Mouse (Mus musculus) CH12.LX (cell line): Measurements from ENCODE around the gene Deup1. TPM values are rescaled to one million over a fixed set of nuclear protein-coding genes. Genes with fewer than 3 reads are reported as not detected.

Experiments
- DNase-seq: peaks from one replicate; pipeline ENCODE4 v3.0.0-alpha.2; 2013; ENCODE audit errors: extremely low read depth
- H3K27ac ChIP-seq: 2 replicates; pipeline ENCODE4 v1.5.1; 2012; ENCODE audit warnings: low read depth, mild to moderate bottlenecking, control low read depth, moderate library complexity; ENCODE audit not compliant: insufficient read depth
- H3K27me3 ChIP-seq: replicated peaks from 2 replicates; pipeline ENCODE3; 2012; ENCODE audit warnings: inconsistent platforms
- H3K36me3 ChIP-seq, 2 experiments: replicated peaks in 1 of 2; 2 replicates each; pipeline versions ENCODE3 to v1.6.1; 2012; ENCODE audit warnings: inconsistent platforms in 1 of 2, low read length in 1 of 2, mild to moderate bottlenecking in 1 of 2, mixed read lengths in 1 of 2, moderate library complexity in 1 of 2; ENCODE audit not compliant: control insufficient read depth in 1 of 2, insufficient read depth in 1 of 2
- H3K4me1 ChIP-seq, 2 experiments: 2 replicates each; pipeline ENCODE4 v1.6.1; 2012; ENCODE audit warnings: inconsistent platforms in 1 of 2, moderate library complexity in 1 of 2; ENCODE audit not compliant: insufficient read depth in 2 of 2, control insufficient read depth in 1 of 2
- H3K4me2 ChIP-seq: 2 replicates; pipeline ENCODE4 v1.6.1; 2012; ENCODE audit warnings: low read depth, mild to moderate bottlenecking, control low read depth; ENCODE audit not compliant: poor library complexity, insufficient read depth, severe bottlenecking
- H3K4me3 ChIP-seq, 3 experiments: fragments of 150-350 bp in 1 of 3; sonication (generic) in 1 of 3; replicated peaks in 1 of 3; 2 replicates each; pipeline versions ENCODE3 to v1.5.1; 2011 to 2012; ENCODE audit warnings: low read depth in 2 of 3, low read length in 2 of 3, mild to moderate bottlenecking in 2 of 3, moderate library complexity in 2 of 3, control low read depth in 1 of 3, improper control_type of control experiment in 1 of 3, inconsistent platforms in 1 of 3, mixed read lengths in 1 of 3; ENCODE audit not compliant: poor library complexity in 1 of 3
- H3K79me2 ChIP-seq: replicated peaks from 2 replicates; pipeline ENCODE4 v1.6.1; 2012; ENCODE audit warnings: mild to moderate bottlenecking, moderate library complexity; ENCODE audit not compliant: control insufficient read depth, poor library complexity, insufficient read depth, severe bottlenecking; ENCODE audit errors: extremely low read depth
- H3K9ac ChIP-seq: 2 replicates; pipeline ENCODE4 v1.6.1; 2012; ENCODE audit warnings: low read depth, mild to moderate bottlenecking, control low read depth, moderate library complexity; ENCODE audit not compliant: insufficient read depth
- H3K9me3 ChIP-seq: replicated peaks from 2 replicates; pipeline ENCODE3; 2012; ENCODE audit warnings: low read length, inconsistent platforms, mixed read lengths
- BHLHE40 ChIP-seq: IDR thresholded peaks from 2 replicates; pipeline ENCODE4 v1.6.1; 2011; ENCODE audit warnings: mild to moderate bottlenecking, low read depth, low read length, improper control_type of control experiment
- E2F4 ChIP-seq: IDR thresholded peaks from 2 replicates; pipeline ENCODE4 v1.6.1; 2011; ENCODE audit warnings: low read depth, low read length, improper control_type of control experiment; ENCODE audit not compliant: insufficient replicate concordance
- EP300 ChIP-seq: IDR thresholded peaks from 2 replicates; pipeline ENCODE4 v1.6.1; 2011; ENCODE audit warnings: low read length, improper control_type of control experiment
- ETS1 ChIP-seq: conservative IDR thresholded peaks from 2 replicates; pipeline ENCODE4 v1.6.1; 2012; ENCODE audit warnings: low read depth, mild to moderate bottlenecking, inconsistent platforms, low read length, improper control_type of control experiment, moderate library complexity
- HCFC1 ChIP-seq: IDR thresholded peaks from 2 replicates; pipeline ENCODE4 v1.6.1; 2012; ENCODE audit warnings: low read depth, mild to moderate bottlenecking, inconsistent platforms, low read length, improper control_type of control experiment
- IRF4 ChIP-seq: IDR thresholded peaks from 2 replicates; pipeline ENCODE4 v1.6.1; 2014; ENCODE audit warnings: low read depth, mild to moderate bottlenecking, inconsistent platforms, low read length, improper control_type of control experiment
- MAX ChIP-seq: IDR thresholded peaks from 2 replicates; pipeline ENCODE4 v1.6.1; 2011; ENCODE audit warnings: low read length, improper control_type of control experiment
- MEF2A ChIP-seq: IDR thresholded peaks from 2 replicates; pipeline ENCODE4 v1.6.1; 2014; ENCODE audit warnings: low read depth, mild to moderate bottlenecking, inconsistent platforms, low read length, improper control_type of control experiment, borderline replicate concordance
- MXI1 ChIP-seq: IDR thresholded peaks from 2 replicates; pipeline ENCODE4 v1.6.1; 2011; ENCODE audit warnings: mild to moderate bottlenecking, low read depth, low read length, improper control_type of control experiment
- MYC ChIP-seq: IDR thresholded peaks from 2 replicates; pipeline ENCODE4 v1.6.1; 2011; ENCODE audit warnings: low read depth, mild to moderate bottlenecking, improper control_type of control experiment, low read length
- NRF1 ChIP-seq: IDR thresholded peaks from 2 replicates; pipeline ENCODE4 v1.6.1; 2014; ENCODE audit warnings: low read depth, mild to moderate bottlenecking, inconsistent platforms, low read length, improper control_type of control experiment, moderate library complexity
- PAX5 ChIP-seq: IDR thresholded peaks from 2 replicates; pipeline ENCODE4 v1.6.1; 2012; ENCODE audit warnings: low read length, inconsistent platforms, mixed read lengths
- POLR2AphosphoS2 ChIP-seq: IDR thresholded peaks from 2 replicates; pipeline ENCODE4 v1.6.1; 2011; ENCODE audit warnings: low read depth, low read length, improper control_type of control experiment
- RCOR1 ChIP-seq: conservative IDR thresholded peaks from 2 replicates; pipeline ENCODE4 v1.6.1; 2012; ENCODE audit warnings: low read depth, mild to moderate bottlenecking, inconsistent platforms, low read length, improper control_type of control experiment
- SMC3 ChIP-seq: IDR thresholded peaks from 2 replicates; pipeline ENCODE4 v1.6.1; 2011; ENCODE audit warnings: low read depth, low read length, improper control_type of control experiment
- TBP ChIP-seq: conservative IDR thresholded peaks from 2 replicates; pipeline ENCODE4 v1.6.1; 2011; ENCODE audit warnings: low read depth, low read length, improper control_type of control experiment
- TCF12 ChIP-seq: IDR thresholded peaks from 2 replicates; pipeline ENCODE4 v1.6.1; 2014; ENCODE audit warnings: low read depth, mild to moderate bottlenecking, inconsistent platforms, low read length, improper control_type of control experiment
- USF1 ChIP-seq: IDR thresholded peaks from 2 replicates; pipeline ENCODE4 v1.6.1; 2014; ENCODE audit warnings: low read depth, mild to moderate bottlenecking, inconsistent platforms, low read length, improper control_type of control experiment
- USF2 ChIP-seq: conservative IDR thresholded peaks from 2 replicates; pipeline ENCODE4 v1.6.1; 2011; ENCODE audit warnings: low read depth, low read length, improper control_type of control experiment
- ZC3H11A ChIP-seq: IDR thresholded peaks from 2 replicates; pipeline ENCODE4 v1.6.1; 2012; ENCODE audit warnings: low read depth, mild to moderate bottlenecking, inconsistent platforms, low read length, improper control_type of control experiment
- dilution Hi-C: fragments of 300-500 bp; cut with MboI; formaldehyde crosslinking; loops from 2 replicates; pipeline ENCODE4 v1.14.3; 2020; ENCODE audit warnings: low sequenced_read_pairs; ENCODE audit not compliant: extremely low pct_unique_long_range_greater_than_20kb, extremely low pct_ligation_motif_present
- in situ Hi-C: fragments of 300-500 bp; cut with MboI; formaldehyde crosslinking; loops from 3 replicates; pipeline ENCODE4 v1.14.3; 2019; ENCODE audit warnings: low sequenced_read_pairs, low pct_ligation_motif_present, low pct_unique_long_range_greater_than_20kb, mixed read lengths
- polyA plus RNA-seq: library from polyadenylated mRNA; unstranded; fragments of >175 nt; gene quantifications from 2 replicates; pipeline ENCODE4 v1.2.1, GENCODE M21; 2012; ENCODE audit warnings: low read depth; ENCODE audit not compliant: insufficient read length
- total RNA-seq, 2 experiments: library from RNA; depleted of rRNA; stranded (reverse); fragments of 300-350 nt in 1 of 2; fragments of >200 nt in 1 of 2; gene quantifications; 2 replicates each; pipeline ENCODE4 v1.2.3; 2012 to 2014

Deup1 gene
- total and polyA plus RNA-seq, 3 experiments, result 0.04 to 0.42 (median 0.29) TPM

DNA sequence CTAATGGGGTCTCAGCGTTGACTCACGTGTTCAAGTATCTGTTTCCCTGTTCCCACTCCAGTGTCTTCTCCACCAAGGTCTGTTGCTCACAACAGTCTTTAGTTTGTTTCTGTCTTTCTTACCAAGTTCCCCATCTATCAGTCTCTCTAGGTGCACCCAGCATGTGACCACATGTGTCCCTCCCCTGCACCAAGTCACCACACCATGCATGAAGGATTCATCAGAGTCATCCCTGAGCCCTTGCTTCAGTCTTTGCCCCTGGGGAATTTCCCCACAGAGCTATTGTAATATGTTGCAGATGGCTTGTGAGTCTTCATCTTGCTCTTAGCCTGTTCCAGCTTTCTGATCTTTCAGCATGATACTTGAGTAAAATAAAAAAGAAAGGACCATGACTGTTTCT is 93.6 kb downstream of the Deup1 start:
- peak overlapping the region in 2 of 3 experiments; percentile 29 to 40 for H3K4me3 ChIP-seq
- H3K4me2 ChIP-seq, result peak overlapping the region; percentile 67; the same call in 1 of the 2 replicates
- DNase-seq, result peak; percentile 96
- H3K27ac ChIP-seq, result peak overlapping the region; percentile 98
- H3K36me3 ChIP-seq, result peaks cover 10 to 51% of the 10 kb centered on the region in 2 experiments
- peak overlapping the region; percentile 53 for H3K9ac ChIP-seq
- in situ Hi-C loops, result loop anchor here (10.0 kb wide), 1 partner anchor 141 kb away; no protein-coding TSS in a partner anchor
- H3K4me1 ChIP-seq, result peaks cover 42 to 97% of the 10 kb centered on the region in 2 experiments
- no peaks in the 10 kb centered on the region for H3K27me3 ChIP-seq
- dilution Hi-C loops, result no loop called here
- no peaks in the 10 kb centered on the region for H3K9me3 ChIP-seq
- no peaks in the 10 kb centered on the region for H3K79me2 ChIP-seq
- no peak for TF ChIP-seq ZC3H11A
- TF ChIP-seq EP300, result peak; percentile 66
- no peak for TF ChIP-seq E2F4
- TF ChIP-seq BHLHE40, result peak; percentile 94
- no peak for TF ChIP-seq NRF1
- no peak for TF ChIP-seq POLR2AphosphoS2
- TF ChIP-seq ETS1, result peak; percentile 81
- TF ChIP-seq TBP, result 0 out of 2 replicates have a peak, but pooled peaks have one; percentile 42
- TF ChIP-seq PAX5, result no peak
- TF ChIP-seq IRF4, result no peak; the same call in 1 of the 2 replicates
- peak; percentile 92; the same call in 1 of the 2 replicates for TF ChIP-seq MYC
- peak; percentile 75 for TF ChIP-seq USF1
- peak; percentile 80; the same call in 1 of the 2 replicates for TF ChIP-seq RCOR1
- TF ChIP-seq MXI1, result peak; percentile 79
- TF ChIP-seq USF2, result peak; percentile 69
- TF ChIP-seq TCF12, result peak; percentile 40; the same call in 1 of the 2 replicates
- no peak for TF ChIP-seq HCFC1
- TF ChIP-seq MAX, result peak; percentile 93
- TF ChIP-seq MEF2A, result peak; percentile 58
- peak; percentile 16; the same call in 1 of the 2 replicates for TF ChIP-seq SMC3
- TF ChIP-seq, all 38 proteins: peak for 13
